ENCODE assay signal across 9 mouse cellular contexts in the genomic region with DNA sequence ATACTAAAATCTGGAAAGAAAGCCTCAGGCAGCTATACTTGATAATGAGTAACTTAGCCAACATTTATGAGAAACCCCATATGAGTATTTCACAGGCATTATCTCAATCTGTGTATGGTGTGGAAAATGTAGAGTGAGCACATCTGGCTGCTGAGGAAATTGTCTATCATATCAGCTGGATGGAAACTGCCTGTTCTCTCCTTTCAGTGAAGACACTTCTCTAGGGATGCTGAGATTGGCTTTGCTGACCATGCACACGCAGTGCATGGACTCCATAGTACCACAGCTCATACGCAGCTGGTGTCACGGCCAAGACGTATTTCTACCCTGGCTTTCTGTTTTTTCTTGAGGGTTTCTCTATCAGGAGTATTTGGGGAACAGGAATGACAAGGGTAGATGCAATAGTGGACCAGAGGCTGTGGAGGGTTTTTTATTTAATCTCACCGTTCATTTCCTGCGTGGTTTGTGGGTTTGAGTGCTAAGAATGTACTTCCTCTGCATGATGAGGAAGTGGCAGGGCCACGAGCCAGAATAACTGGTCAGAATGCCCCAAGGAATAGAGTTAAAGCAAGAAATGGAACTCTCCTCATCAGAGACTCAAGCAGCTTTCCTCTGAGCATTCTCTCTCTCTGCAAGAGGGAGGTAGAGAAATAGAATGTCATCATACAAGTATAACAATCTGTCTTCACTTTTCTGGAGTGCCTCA.
DNase-seq lines count a peak whose midpoint lies in the region; ATAC-seq and TF ChIP-seq lines count a peak whose summit lies in the region.
"Had no signal": no experiment of that assay in that cellular context is flagged by ENCODE, and none has a peak within 500 bp of the region (broad histone marks: within the 10 kb centered on the region; RNA-seq: fewer than 3 reads in every experiment).

No protein-coding gene starts in this region.

- no peak for TF ChIP-seq EP300 in heart, adult 2 months (IDR thresholded peaks at IDR 0.05; ENCODE audit: insufficient read depth, low read depth, low read length)

- no peaks in the 10 kb centered on the region for H3K9me3 ChIP-seq in embryonic facial prominence, embryonic 14.5 days (ENCODE audit: control insufficient read depth, low read length)
- H3K9me3 ChIP-seq in embryonic facial prominence, embryonic 10.5 days = no peaks in the 10 kb centered on the region
- H3K9me3 ChIP-seq: neural tube, embryonic 12.5 days had no signal

- no peak overlapping the region for H3K9ac ChIP-seq in embryonic facial prominence, embryonic 14.5 days (ENCODE audit: low read depth, low read length)
- H3K9ac ChIP-seq in heart, adult 2 months (ENCODE audit: low read depth, low read length) = no peak overlapping the region
- H3K9ac ChIP-seq: neural tube, embryonic 12.5 days had no signal

- H3K27ac ChIP-seq in embryonic facial prominence, embryonic 14.5 days (replicated peaks; ENCODE audit: low read depth, low read length) = 0 out of 2 replicates have a peak overlapping the region, but pooled peaks have one; percentile 44
- no peak overlapping the region for H3K27ac ChIP-seq in embryonic facial prominence, embryonic 10.5 days (replicated peaks)
- H3K27ac ChIP-seq in heart, adult 2 months = peak overlapping the region; percentile 63
- H3K27ac ChIP-seq: neural tube, embryonic 12.5 days had no signal

- no peak for TF ChIP-seq CTCF in heart, adult 2 months (IDR thresholded peaks at IDR 0.05)

- DNase-seq in embryonic facial prominence, embryonic 14.5 days (ENCODE audit: low spot score) = peak; percentile 65
- no peak for DNase-seq in embryonic facial prominence, embryonic 10.5 days (ENCODE audit: low spot score)
- peak; percentile 50 to 77 for DNase-seq in heart, adult 2 months
- DNase-seq in kidney, postnatal 10 days = peak; percentile 64
- no peak for DNase-seq in right cerebral cortex, postnatal 4 days
- DNase-seq in cerebellum, adult 9-10 months = no peak
- no peak for DNase-seq in ovary, postnatal 36 days (ENCODE audit: low spot score)

- H3K4me3 ChIP-seq in embryonic facial prominence, embryonic 14.5 days (ENCODE audit: low read depth, low read length) = no peak overlapping the region
- H3K4me3 ChIP-seq in embryonic facial prominence, embryonic 10.5 days = no peak overlapping the region
- no peak overlapping the region; the same call in 1 of the 2 replicates for H3K4me3 ChIP-seq in heart, adult 2 months
- H3K4me3 ChIP-seq: neural tube, embryonic 12.5 days had no signal

- no peaks in the 10 kb centered on the region for H3K27me3 ChIP-seq in embryonic facial prominence, embryonic 14.5 days (replicated peaks; ENCODE audit: control insufficient read depth, insufficient read depth, low read length)
- H3K27me3 ChIP-seq in embryonic facial prominence, embryonic 10.5 days (replicated peaks; ENCODE audit: low read depth, poor library complexity, severe bottlenecking) = no peaks in the 10 kb centered on the region
- H3K27me3 ChIP-seq in heart, adult 2 months (ENCODE audit: control insufficient read depth, insufficient read depth, low read length) = no peaks in the 10 kb centered on the region
- H3K27me3 ChIP-seq: neural tube, embryonic 12.5 days had no signal

- no peak overlapping the region for H3K4me2 ChIP-seq in embryonic facial prominence, embryonic 14.5 days (ENCODE audit: low read depth, low read length)
- H3K4me2 ChIP-seq: neural tube, embryonic 12.5 days had no signal

- no peaks in the 10 kb centered on the region for H3K79me2 ChIP-seq in heart, adult 2 months (replicated peaks; ENCODE audit: control insufficient read depth, insufficient read depth, low read length)

- peaks cover 8% of the 10 kb centered on the region for H3K4me1 ChIP-seq in embryonic facial prominence, embryonic 14.5 days (ENCODE audit: control insufficient read depth, insufficient read depth, low read length)
- no peaks in the 10 kb centered on the region for H3K4me1 ChIP-seq in embryonic facial prominence, embryonic 10.5 days
- H3K4me1 ChIP-seq in heart, adult 2 months (ENCODE audit: control insufficient read depth, insufficient read depth, low read length) = peaks cover 10% of the 10 kb centered on the region
- H3K4me1 ChIP-seq: neural tube, embryonic 12.5 days had no signal

- WGBS in embryonic facial prominence, embryonic 14.5 days = 65% methylated on average over 7 of the region's 7 CpGs
- 86% methylated on average over 7 of the region's 7 CpGs for WGBS in embryonic facial prominence, embryonic 10.5 days
- WGBS in heart, adult 2 months = 28% methylated on average over 7 of the region's 7 CpGs

- ATAC-seq in embryonic facial prominence, embryonic 14.5 days (ENCODE audit: low read depth) = no peak
- ATAC-seq in megakaryocyte progenitor cell, adult 5-6 weeks (replicated peaks; ENCODE audit: poor library complexity) = peak; percentile 96

- no peaks in the 10 kb centered on the region for H3K36me3 ChIP-seq in embryonic facial prominence, embryonic 14.5 days (ENCODE audit: control insufficient read depth, insufficient read depth, low read length)
- no peaks in the 10 kb centered on the region for H3K36me3 ChIP-seq in embryonic facial prominence, embryonic 10.5 days (replicated peaks)
- peaks cover 7% of the 10 kb centered on the region for H3K36me3 ChIP-seq in heart, adult 2 months (ENCODE audit: control insufficient read depth, insufficient read depth, low read length)
- H3K36me3 ChIP-seq: neural tube, embryonic 12.5 days had no signal

- intact Hi-C loops in heart, adult 2 months (cut with DNase I) = loop anchor here (5.0 kb wide), 1 partner anchor 45 kb away; no protein-coding TSS in a partner anchor

- no peak for TF ChIP-seq POLR2A in heart, adult 2 months (IDR thresholded peaks at IDR 0.05; ENCODE audit: insufficient read depth, low read depth, low read length)

Comparison
In these comparisons a context has a peak if more than half of its experiments do, and no peak if none do; other contexts are left out.
1. DNase-seq: peak in embryonic facial prominence, embryonic 14.5 days (single experiment), heart, adult 2 months (2 of 2) and kidney, postnatal 10 days (single experiment); none in embryonic facial prominence, embryonic 10.5 days (single experiment), right cerebral cortex, postnatal 4 days (single experiment), cerebellum, adult 9-10 months (single experiment) and ovary, postnatal 36 days (single experiment).